Mouse (Mus musculus) B cell, adult 2 months (primary cell): ENCODE results near the gene Irak1.

Experiments used
- DNase-seq, 2 experiments: peaks; one replicate each; pipeline ENCODE4 v3.0.0; 2022

The Irak1 gene

DNA sequence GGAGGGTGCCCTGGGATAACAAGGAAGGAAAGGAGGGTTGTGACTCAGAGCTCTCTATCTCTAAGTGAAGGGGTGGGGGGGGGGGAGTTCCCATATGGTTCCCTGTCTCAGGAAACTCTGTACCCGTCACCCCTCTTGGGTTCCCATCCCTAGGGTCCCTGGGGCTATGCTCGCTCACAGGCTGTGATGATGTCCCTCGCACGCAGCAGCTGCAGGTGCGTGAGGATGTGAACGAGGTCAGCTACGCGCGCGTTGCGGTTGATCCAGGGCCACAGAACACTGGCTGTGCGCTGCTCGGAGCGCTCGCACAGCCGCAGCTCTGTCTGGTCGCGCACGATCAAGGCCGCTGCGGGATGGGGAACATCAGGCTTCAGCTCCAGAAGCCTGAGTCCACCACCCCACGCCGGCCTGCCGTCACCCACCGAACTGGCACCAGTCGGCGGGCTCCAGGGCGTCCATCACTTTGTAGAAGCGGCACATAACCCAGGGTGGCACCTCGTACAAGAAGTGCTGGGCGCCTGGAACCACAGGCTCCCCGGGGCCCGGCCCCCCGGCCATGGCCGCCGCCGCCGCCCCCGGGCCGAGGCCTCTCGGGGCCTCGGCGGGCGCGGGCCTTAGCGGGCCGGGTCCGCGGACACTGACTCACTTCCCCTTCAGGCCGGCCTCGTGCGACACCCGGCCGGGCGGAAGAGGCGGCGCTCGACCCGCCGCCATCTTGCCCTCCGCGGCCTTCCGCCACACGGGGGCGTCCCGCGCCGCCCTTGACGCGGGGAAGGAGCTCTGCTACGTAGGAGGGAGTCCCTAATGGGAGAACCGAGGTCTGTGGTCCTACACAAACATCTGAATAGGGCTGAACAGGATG, at the start of gene Irak1:
TSS of gene Irak1 (minus strand) at position 731 of the 862 bp plus-strand sequence.
- DNase-seq: peak; percentile 89

DNA sequence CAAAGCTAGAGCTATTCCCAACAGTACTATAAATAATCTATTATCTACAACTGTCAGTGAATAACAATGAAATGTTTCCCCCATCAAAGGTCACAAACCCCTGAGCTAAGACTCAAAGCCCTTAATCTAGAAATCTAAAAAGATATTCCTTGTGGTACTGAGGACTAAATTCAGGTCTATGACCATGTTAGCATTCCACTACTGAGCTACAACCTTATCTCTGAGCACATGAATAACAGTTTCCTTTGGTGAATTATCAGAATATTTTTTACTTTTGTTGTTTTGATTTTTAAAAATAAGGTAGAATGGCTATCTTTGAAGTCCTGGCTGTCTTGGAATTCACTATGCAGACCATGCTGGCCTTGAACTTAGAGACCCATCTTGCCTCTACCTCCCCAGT, 47.1 kb upstream of the Irak1 start:
- no peak for DNase-seq

DNA sequence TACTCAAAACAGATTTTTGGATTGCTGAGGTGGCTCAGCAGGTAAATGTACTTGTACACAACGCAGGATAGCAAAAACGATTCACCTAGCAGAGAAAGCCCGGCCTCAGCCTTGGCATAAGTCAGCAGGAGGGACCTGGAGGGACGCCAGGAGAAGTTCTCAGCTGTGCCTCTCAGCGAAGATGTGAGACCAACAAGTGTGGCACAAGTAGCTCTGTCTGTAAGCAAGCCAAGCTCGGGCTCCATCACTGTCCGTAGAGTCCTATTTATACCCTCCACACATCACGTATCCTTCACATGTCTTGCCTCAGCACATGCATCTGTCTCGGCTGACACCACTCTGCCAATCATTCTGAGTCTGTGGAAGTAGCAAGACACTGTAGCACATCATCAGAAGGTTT, 44.2 kb upstream of the Irak1 start:
- no peak for DNase-seq

DNA sequence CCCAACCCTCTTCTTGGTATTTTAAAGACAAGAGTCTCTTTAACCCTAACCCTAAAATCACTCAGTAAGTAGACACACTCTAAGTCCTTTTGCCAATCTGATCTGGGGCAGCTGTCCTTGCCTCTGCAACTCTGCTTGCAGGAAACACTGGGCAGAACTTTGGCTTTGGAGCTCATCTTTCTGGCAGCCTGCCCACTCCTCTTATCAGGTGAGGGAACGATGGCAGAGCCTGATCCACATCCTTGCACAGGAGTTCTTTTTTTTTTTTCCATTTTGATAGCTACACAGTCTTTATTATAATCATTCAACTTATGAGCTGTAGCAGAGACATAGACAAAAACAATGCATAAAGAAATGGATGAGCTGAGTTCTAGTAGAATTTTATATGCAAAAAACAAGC, 21.4 kb upstream of the Irak1 start:
- DNase-seq: no peak

DNA sequence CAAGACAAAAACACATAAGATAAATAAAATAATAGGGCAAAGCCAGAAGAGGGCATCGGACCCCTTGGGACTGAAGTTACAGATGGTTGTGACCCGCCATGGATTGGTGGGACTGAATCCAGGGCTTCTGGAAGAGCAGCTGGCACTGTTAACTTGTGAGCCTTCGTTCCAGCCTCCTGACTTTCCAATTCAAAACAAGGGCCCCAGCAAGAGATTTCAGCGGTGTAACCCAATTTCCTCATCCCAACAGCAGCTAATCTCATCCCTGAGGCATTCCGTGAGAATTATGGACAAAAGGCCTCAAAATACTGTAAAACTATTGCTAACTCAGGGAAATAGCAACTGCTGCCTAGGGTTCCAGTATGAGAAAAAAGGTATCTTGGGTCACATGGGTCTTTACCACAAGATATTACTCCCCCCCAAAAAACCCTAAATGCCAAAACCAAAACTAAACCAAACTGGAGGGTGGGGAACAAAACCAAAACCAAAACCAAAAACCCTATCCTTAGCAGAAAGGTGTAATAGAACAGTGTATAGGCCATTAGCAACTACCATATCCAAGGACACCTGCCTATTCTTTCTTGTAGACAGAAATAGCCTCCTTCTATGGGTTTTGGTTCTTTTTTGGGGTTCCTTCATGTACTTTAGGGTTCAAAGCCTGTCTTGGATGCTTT, 14.1 kb upstream of the Irak1 start:
- DNase-seq: peak in 1 of 2 experiments; percentile 3

DNA sequence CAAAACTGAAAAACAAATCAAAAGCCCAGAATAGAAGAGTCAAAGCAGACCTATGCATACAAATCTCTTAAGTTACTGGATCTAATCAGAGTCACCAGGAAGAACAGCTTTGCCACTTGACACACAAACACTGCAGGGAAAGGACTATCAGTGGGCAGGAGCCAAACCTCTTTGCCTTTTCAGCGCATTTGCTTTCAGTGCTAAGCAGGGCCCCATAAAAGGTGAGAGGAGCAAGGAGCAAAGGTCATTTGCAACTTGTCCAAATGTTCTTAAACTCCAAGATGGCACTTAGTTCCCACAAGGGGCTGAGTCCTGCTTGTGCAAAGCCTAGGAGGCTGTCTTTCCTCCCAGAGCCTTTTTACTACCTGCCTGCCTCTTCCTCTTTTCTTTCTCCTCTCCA, 6.3 kb upstream of the Irak1 start:
- no peak for DNase-seq

DNA sequence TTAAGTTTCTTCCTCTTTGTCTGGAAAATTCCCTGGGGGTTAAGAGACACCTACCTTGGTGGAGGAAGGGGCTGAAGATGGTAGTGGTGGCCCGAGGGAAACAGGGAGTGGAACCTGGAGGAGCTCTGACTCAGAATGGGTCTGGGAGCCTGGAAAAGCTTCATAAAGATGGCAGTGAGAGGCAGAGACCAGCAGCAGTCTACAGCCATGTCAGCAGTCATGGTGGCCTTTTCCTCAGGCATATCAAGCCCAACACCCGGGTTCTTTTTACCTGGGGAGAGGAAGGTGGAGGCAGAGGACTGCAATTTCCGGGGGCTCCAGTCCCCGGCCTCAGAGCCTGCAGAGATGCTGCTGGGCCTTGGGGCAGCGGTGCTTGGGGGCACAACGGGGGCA, 927 bp downstream of the Irak1 start:
- no peak for DNase-seq

DNA sequence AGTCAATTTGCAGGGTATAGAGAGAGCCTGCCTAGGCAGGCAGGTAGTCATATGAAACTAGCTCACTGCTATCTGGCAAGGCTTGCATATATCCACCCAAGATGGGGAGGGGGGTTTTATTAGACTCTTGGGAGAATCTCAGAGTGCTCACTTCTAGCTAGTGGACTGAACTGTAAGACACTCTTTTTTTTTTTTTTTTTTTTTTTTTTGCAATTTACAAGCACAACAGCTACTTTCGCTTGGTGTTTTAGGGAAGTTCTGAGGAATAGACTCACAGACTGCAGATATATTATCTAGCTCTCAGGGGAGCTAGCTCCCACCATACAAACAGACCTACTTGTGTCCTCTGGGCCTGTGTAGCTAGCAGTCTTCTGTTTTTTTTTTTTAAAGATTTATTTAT, 9.1 kb downstream of the Irak1 start:
- DNase-seq: no peak

DNA sequence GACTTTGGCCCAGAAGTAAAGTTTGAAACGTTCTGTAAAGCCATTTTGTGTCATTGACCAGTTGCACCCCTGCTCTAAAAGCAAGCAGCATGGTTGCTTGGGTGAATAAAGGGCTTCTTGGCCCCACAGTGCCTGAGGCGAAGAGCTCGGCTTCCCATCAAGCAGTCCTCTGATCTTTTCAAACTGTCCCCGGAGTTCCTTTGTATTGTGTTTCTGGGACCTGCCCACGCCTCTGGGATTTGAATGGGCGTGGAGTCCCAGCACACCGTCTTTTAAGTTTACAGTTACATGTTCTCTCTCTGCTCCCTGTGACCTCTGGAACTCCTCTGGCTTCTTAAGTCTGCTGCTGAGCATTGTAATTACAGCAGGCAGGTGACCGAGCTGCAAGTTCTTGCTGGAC, 15.7 kb downstream of the Irak1 start:
- no peak for DNase-seq

DNA sequence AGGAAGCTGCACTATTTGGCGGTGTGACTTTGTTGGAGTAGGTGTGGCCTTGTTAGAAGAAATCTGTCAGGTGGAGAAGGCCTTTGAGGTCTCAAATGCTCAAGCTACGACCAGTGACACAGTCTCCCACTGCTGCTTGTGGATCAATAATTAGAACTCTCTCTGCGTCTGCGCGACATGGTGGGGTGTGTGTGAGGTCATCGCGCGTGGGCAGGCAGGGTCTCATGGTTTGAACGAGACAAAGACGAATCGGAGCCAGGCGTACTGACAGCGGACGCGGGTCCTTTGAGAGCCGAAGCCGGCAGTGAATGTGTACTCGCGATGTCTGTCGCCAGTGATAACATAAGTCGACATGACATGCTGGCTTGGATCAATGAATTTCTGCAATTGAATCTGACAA, 17.3 kb downstream of the Irak1 start:
- DNase-seq: no peak

DNA sequence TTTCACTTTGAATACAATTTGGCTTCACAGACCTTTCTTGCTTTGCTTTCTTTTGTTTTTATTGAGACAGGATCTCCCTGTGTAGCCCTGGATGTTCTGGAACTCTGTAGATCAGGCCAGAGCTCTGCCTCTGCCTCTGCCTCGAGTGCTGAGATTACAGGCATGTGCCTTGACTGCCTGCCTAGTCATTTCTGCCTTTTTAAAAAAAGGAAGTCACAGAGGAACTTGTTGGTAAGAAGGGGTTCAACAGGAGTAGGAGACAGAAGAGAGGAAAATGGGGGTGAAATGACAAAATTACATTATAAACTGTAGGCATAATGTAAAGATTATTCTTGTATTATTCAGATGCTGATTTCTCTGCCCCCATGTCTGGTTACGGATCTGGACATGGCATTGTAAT, 20.1 kb downstream of the Irak1 start:
- peak in 1 of 2 experiments; percentile 2 for DNase-seq

DNA sequence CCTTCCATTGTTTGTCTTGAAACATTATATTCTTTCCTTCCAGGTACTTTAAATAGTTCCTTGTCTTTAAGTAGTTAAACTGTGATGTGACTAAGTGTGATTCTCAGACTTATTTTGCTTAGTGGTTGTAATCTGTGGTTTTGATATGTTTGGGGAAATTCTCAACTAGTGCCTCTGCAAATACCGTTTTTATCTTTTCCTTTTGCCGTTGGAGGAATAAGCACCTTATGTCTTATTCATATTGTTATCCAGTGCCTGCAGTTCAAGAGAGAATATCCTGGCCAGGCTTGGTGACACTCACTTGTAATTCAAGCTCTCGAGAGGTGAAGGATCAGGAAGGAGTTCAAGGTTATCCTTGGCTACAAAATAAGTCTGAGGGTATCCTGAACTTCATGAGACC, 22.7 kb downstream of the Irak1 start:
- no peak for DNase-seq

DNA sequence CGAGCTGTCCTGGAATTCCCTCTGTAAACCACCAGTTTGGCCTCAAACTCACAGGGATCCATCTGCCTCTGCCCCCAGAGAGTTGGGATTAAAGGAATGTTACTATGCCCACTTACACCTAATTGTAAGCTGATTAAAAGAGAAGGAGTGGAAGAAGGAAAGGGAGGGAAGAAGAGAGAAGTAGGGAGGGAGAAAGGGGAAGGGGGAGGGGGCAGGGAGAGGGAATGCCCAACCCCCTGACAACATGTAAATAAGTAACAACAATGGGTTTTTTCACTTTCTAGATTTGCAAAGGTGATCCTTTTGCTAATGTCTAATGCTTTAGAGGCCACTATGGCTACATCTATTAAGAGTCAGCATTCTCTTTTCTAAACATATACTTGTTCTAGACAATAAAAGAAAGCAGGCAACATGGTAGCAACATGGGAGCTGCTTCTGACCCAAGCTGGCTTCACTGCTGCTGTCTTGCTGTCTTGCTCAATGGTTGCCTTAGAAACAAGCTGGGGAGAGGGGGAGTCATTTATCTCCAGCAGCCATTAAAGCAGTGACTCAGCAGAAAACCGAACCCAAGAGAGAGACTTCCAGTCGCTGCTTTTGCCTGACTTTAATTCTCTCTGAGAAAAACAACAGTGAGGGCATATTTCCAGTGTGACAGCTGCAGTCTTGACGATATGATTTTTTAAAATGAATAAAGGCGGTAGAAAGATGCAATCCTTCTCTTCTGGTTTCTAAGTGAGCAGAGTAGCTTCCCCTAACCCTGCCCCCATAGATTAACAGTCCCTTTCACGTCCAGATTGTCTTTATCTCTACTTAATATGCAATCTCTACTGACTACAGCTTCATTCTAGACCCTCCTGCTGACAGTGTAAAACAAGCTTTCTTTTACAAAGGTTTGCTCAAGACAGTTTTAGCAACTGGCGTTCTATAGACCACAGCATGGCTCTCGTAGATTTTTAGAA, 24.5 kb downstream of the Irak1 start:
- no peak for DNase-seq

DNA sequence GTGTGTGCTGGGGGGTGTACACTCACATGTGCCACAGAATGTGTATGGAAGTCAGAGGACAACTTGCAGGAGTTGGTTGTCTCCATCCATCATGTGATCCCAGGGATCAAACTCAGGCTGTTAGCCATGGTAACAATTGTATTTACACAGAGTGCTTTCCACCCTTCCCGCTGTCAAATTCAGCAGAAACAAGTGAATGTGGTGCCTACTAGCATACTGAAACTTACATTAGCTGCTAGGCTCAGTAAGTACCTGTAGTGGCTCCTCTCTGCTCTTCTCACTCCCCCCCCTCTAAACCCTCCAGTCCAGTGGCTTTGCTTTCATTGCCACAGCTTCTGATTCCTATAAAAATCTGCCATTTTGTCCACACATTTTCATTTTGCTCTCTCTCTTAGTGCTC, 45.9 kb downstream of the Irak1 start:
- no peak for DNase-seq

DNA sequence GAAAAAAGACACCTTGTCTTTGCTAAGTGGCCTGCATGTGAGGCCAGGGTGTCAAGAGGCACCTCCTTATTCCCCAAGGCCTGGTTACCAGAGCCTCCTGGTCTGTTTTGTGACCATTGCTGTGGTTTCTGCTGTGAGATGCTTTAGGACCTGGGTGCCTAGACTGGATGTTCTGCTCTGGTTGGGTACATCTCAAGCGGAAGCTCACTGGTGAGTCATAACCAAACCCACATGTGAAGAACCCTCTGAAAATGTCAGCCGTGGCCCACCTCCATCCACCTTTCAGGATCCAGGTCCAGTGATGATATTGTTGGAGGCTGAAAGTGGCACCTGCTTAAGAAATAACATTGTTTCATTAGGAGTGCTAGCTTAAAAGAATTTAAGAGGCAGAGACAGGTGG, 47.4 kb downstream of the Irak1 start:
- no peak for DNase-seq

DNA sequence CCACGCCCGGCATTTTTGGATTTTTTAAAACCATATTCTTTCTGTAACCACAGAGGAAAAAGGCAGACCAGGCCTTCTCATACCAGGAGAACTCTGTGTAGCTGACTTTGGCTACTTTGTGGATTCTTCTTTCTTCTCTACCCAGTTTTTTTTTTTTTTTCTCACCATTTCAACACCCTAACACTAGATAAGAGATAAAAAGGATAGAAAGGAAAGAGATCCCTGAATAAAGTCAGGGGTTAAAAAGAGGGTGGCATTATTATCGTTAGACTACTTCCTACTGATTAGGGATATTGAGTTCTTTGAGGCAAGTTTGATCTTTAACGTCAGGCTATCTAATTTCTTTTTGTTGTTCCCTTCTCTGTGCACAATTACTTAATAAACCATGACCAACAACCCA, 50.9 kb downstream of the Irak1 start:
- DNase-seq: no peak

DNA sequence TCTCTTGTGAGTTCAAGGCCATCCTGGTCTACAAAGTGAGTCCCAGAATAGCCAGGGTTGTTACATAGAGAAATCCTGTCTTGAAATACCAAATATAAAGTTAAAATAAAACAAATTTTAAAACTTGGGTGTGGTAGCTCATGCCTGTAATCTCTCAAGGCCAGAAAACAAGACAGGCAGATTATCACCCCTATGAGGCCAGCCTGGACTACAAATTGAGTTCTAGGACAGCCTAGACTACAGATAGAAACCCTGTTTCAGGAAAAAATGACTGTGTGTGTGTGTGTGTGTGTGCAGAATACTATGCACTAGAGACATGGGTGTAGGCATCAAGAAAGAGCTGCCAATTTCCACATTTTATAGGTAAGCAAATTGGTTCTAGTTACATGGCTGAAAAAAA, 52.9 kb downstream of the Irak1 start:
- DNase-seq: no peak

DNA sequence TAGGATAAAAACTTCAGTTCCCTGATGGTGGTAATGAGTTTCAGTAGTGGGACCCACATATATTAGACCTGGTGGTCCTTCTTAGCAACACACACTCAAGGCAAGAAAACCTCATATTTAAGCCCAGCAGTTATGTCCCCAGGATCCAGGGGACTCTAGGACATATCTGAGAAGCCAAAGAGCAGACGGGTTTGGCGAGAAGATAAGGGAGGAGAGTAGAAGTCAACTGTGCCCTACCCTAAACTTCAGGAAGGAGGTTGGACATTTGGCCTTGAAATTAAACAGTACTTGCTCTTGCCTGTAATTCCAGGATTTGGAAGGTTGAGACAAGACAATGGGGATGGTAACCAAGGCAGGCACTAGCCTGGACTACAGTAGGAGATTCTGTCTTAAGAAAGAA, 54.0 kb downstream of the Irak1 start:
- DNase-seq: no peak

DNA sequence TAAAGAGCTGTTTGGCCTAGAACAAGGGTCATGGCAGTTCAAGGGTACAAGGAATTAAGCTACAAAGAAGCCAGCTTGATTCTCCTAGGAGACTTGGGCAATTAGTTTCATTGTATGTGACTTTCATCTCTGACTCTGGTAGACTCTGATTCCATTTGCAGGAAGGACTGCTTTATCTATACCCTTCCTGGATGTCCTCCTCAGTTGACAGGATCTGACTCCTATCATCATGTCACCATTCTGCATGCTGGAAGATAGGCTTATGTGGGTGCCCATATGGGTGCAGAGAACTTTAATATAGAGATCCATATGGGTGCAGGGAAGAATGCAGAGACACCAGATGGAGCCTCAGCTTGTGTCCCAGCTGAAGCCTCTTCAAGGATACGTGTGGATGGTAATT, 54.6 kb downstream of the Irak1 start:
- DNase-seq: no peak

DNA sequence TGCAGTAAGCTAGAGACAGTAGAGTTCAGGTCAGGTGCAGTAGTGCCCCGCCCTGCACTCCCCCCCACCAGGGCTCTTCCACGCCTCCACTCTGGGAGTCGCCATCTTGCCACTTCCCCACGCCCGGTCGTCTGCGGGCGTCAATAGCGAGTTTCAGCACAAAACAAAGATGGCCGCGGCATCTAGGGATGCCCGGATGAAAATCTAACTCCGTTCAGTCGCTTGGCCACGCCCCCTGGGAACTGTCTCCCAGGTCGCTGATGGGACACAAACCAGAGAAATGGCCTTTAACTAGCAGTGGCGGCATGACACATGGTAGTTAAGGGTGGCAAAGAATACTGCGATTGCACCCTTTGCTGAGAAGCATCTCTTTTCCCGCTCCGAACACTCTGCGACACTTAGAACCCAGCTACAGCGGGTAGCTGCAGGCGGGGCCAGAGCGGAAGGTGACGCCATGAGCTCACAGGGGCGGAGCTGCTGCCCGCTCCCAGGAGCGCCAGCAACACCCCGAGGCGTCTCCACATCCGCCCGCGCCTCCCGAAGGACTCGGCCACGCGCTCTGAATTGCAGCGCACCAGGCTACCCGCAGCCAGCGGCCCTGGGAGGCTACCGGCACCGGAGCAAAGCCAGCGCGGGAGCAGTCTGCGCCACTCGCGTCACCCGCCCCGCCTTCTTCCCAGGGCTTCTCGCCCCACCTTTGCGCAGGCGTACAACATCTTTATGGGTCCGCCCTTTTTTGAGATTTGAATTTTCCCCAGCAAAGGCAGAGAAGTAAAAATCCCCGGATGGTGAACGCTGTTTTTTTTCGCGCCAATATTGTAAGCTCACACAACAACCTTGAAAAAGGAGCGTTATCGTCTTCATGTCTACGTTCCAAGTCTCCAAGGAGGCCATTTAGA, 56.3 kb downstream of the Irak1 start:
- peak; percentile 86 to 89 for DNase-seq

DNA sequence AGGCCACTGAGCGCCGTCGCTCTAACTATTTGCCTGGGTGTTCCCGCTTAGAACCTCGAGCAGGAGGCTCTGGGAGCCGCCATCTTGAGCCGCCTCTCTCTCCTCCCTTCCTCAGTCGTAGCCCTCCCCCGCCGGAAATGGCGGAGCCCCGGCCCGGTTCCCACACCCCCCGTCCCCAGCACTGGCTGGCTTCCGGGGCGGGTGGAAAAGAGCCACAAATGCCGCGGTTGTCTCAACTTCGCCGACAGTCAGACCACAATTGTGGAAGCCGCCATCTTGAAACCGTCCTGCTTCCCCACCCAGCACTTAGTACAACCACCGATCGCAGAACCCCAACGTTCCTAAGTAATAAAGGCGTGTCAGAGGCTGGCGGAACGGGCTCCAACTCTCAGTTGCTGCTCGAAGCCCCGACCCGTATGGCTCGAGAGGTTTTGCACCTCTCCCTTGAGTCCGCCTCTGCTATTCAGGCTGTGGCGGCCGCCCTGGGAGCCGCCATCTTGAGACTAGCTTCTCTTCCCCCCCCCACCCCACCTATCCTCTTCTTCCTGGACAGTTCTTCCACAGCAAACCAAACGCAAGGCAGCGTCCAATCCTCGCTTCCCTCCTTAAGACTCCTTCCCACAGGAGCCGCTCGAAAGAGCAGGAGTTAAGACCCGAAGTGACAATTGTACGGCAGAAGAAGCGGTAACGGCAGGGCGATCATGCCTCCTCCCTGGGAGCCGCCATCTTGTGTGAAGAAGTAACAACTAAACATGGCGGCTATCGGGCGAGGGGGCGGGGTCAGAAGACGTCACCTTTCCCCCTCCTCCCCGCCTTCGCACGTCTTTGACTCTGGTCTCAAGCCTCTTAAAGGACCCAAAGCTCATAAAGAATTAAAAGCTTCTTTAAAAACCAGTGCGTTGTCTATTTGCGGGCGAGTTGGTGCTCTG, 57.2 kb downstream of the Irak1 start, which contains the start of gene Hcfc1:
TSS of gene Hcfc1 (minus strand) at position 110 of the 929 bp plus-strand sequence.
- DNase-seq: peak; percentile 85 to 90
